Mouse (Mus musculus) midbrain, embryonic 12.5 days (tissue): ENCODE data around the gene Rraga. TPM values are rescaled to one million over a fixed set of nuclear protein-coding genes. Genes with fewer than 3 reads are reported as not detected.
"Not testable (repeated sequence)": the region's sequence is repeated elsewhere in the genome, so short reads cannot be mapped to it uniquely, and the experiment has no call there.

Source experiments
- ATAC-seq: fragments of 200-750 bp; cut with Nextera tagmentation; 2 replicates; pipeline ENCODE4 v1.8.0; 2017; ENCODE audit warnings: low read depth, moderate TSS enrichment, moderate library complexity; ENCODE audit not compliant: low FRiP score
- H3K27ac ChIP-seq: fragments of 300-500 bp; sonication (generic); replicated peaks from 2 replicates; pipeline ENCODE4 v1.5.1; 2016; ENCODE audit warnings: mild to moderate bottlenecking
- H3K27me3 ChIP-seq: fragments of 300-500 bp; sonication (generic); 2 replicates; pipeline ENCODE4 v1.6.1; 2016; ENCODE audit warnings: mild to moderate bottlenecking
- H3K36me3 ChIP-seq: fragments of 300-500 bp; sonication (generic); 2 replicates; pipeline ENCODE4 v1.6.1; 2016
- H3K4me1 ChIP-seq: fragments of 300-500 bp; sonication (generic); 2 replicates; pipeline ENCODE4 v1.6.1; 2016
- H3K4me2 ChIP-seq: fragments of 300-500 bp; sonication (generic); replicated peaks from 2 replicates; pipeline ENCODE4 v1.6.1; 2016; ENCODE audit warnings: mild to moderate bottlenecking, moderate library complexity
- H3K4me3 ChIP-seq: fragments of 300-500 bp; sonication (generic); 2 replicates; pipeline ENCODE4 v1.5.1; 2016; ENCODE audit warnings: mild to moderate bottlenecking
- H3K9ac ChIP-seq: fragments of 300-500 bp; sonication (generic); replicated peaks from 2 replicates; pipeline ENCODE4 v1.6.1; 2016; ENCODE audit warnings: mild to moderate bottlenecking, moderate library complexity
- H3K9me3 ChIP-seq: fragments of 300-500 bp; sonication (generic); 2 replicates; pipeline ENCODE4 v1.6.1; 2016; ENCODE audit warnings: mild to moderate bottlenecking
- WGBS: fragments of 180-500 bp; shearing (Covaris S2); methylation state at CpG from one replicate; pipeline ENCODE4 v1.1.7; 2016; 5-methylcytosine and 5-hydroxymethylcytosine counted together
- polyA plus RNA-seq: library from polyadenylated mRNA; unstranded; fragments of >200 nt; fragmentation: Nextera tagmentation; extraction: Ambion mirVana; gene quantifications from 2 replicates; pipeline ENCODE4 v1.2.1, GENCODE M21; 2016

The Rraga gene
- polyA plus RNA-seq, 1 experiment from 2014 or later = 85.0 TPM

DNA sequence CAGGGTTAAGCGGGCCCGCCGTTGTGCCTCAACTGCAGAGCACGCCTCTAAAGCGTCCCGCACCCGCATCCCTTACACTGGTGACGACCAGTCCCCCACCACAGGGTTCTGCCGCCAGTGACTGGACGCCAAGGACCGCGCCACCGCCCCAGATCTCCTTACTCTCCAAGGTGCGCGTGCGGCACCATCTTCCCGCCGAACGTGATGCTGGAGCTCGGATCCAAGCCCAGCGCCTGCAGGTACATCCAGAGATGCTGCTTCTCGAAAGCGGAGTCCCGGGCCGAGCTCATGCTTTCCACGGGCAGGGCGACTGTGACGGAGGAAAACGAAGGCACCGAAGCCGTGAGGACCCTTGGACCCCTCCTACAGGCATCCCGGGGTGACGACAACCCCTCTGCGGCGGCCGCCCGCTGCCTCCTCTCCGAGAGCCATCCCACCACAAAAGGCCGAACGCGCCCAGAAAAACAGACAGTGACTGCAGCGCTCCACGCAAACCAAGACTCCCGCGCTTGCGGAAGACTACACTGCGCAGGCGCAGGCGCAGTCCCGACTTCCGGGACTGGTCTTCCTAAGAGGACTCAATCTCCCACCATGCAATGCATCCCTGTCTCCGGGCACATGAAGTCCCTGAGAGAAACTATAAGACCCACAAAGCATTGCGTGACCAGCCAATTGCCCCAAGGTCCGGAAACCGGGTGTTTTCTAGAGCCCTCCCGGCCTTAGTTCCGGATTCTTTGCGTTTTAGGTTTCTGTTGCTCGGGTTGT lies 36.2 kb downstream of the Rraga start, which contains the start of gene Haus6:
Gene Haus6, minus strand, starts transcription at position 532 of the 765 bp plus-strand sequence.
- Histone ChIP-seq H3K4me2 (peak within 1 kb of the TSS; percentile 90), H3K4me1 (peaks cover 8% of the 10 kb centered on the region), H3K9me3 (no peaks in the 10 kb centered on the region), H3K4me3 (peak within 1 kb of the TSS; percentile 68), H3K27ac (peak within 1 kb of the TSS; percentile 63; the same call in 1 of the 2 replicates), H3K36me3 (peaks cover 10% of the 10 kb centered on the region), H3K9ac (peak within 1 kb of the TSS; percentile 85), H3K27me3 (no peaks in the 10 kb centered on the region)
- ATAC-seq = peak; percentile 100
- WGBS = under 1% methylated on average over 59 of the region's 59 CpGs

DNA sequence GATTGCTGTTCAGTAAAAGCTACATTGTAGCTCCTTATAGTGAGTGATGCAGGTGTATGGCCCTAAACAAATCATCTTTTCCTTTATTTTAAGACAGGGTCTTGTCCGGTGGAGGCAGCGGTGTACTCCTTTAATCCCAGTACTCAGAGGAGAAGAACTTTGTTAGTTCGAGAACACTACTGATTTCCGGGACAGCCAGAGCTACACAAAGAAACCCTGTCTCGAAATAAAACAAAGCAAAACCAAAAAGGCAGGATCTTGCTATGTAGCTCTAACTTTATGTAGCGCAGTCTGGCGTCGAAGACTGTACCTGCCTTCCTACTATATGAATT lies 36.8 kb downstream of the Rraga start:
- Histone ChIP-seq H3K4me2 (peak overlapping the region; percentile 52), H3K27ac (peak overlapping the region; percentile 44; the same call in 1 of the 2 replicates), H3K4me1 (peaks cover 8% of the 10 kb centered on the region), H3K36me3 (peaks cover 4% of the 10 kb centered on the region), H3K9ac (peak overlapping the region; percentile 28; the same call in 1 of the 2 replicates), H3K27me3 (no peaks in the 10 kb centered on the region), H3K9me3 (no peaks in the 10 kb centered on the region), H3K4me3 (peak overlapping the region; percentile 68)
- ATAC-seq = no peak; the same call in 1 of the 2 replicates
- 34% methylated on average over 8 of the region's 8 CpGs for WGBS

DNA sequence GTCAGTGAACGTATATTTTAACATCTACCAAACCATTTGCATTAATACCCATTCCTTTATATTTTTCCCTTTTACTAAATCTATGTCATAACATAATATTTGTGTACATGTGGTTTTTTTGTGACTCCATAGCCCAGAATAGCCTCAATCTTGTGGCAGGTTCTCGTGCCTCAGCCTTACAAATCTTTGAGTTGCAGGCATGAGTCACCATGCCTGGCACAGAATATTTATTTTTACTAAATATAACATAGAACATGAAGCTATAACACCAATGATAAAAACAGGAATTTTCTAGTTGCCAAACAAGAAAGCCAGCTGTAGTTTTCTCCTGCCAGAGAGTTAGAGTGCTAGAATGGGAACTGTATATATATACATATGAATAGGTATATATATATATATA lies 45.0 kb downstream of the Rraga start:
- no peak overlapping the region for H3K4me2 ChIP-seq
- ATAC-seq = no peak
- no peak overlapping the region for H3K4me3 ChIP-seq
- no peak overlapping the region for H3K27ac ChIP-seq
- H3K4me1 ChIP-seq = no peaks in the 10 kb centered on the region
- no peaks in the 10 kb centered on the region for H3K36me3 ChIP-seq
- no peak overlapping the region for H3K9ac ChIP-seq
- H3K9me3 ChIP-seq = no peaks in the 10 kb centered on the region
- WGBS = 68% methylated on average over 2 of the region's 2 CpGs
- H3K27me3 ChIP-seq = no peaks in the 10 kb centered on the region

DNA sequence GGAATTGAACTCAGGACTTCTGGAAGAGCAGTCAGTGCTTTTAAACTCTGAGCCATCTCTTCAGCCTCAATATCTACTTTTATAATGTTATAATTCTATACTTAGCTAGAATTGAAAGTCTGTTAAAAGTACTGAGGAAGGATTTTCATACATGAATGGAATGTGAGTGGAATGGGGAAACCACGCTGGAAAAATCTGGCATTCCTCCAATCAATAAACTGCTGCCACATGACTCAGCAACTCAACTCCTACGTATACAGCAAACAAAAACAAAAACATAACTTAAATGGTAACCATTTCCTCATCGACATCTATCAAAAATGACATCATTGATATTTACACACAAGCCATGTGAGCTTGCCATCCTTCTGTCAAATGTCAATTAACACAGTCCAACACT lies 46.6 kb downstream of the Rraga start:
- no peaks in the 10 kb centered on the region for H3K9me3 ChIP-seq
- no peaks in the 10 kb centered on the region for H3K27me3 ChIP-seq
- no peak overlapping the region for H3K4me3 ChIP-seq
- no peak overlapping the region for H3K9ac ChIP-seq
- H3K27ac ChIP-seq = no peak overlapping the region
- no peaks in the 10 kb centered on the region for H3K36me3 ChIP-seq
- WGBS = 75% methylated on average over 3 of the region's 3 CpGs
- no peaks in the 10 kb centered on the region for H3K4me1 ChIP-seq
- ATAC-seq = no peak
- H3K4me2 ChIP-seq = no peak overlapping the region

DNA sequence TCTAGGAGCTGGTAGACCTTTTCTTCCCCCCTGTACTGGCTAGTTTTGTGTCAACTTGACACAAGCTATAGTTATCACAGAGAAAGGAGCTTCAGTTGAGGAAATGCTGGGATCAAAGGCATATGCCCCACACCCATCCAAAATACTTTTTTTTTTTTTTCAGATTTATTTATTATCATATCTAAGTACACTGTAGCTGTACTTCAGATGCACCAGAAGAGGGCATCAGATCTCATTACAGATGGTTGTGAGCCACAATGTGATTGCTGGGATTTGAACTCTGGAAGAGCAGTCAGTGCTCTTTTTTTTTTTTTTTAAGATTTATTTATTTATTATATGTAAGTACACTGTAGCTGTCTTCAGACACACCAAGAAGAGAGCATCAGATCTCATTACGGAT lies 47.1 kb downstream of the Rraga start:
- 83% methylated on average over 1 of the region's 1 CpGs for WGBS
- not testable (repeated sequence) for H3K4me3 ChIP-seq, ATAC-seq, H3K9me3 ChIP-seq, H3K4me2 ChIP-seq, H3K27ac ChIP-seq, H3K36me3 ChIP-seq, H3K9ac ChIP-seq, H3K4me1 ChIP-seq, H3K27me3 ChIP-seq

DNA sequence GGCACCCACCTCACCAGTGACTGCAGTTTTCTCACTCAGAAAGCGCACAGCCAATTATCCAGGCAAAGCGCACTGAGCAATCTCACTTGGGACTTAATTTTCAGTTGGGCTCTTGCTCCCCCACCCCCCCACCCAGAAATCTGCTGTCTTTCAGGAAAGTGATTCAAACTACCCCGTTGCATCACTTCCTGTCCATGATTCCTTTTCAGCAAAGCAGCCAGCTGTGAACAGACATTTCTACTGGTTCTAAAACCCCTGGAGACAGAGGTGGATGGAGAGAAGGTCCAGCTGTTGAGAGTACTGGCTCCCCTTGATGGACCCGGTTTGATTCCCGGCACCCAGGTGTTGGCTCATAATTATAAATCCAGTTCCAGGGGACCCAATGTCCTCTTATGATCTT lies 50.0 kb downstream of the Rraga start:
- no peaks in the 10 kb centered on the region for H3K36me3 ChIP-seq
- no peak overlapping the region for H3K4me2 ChIP-seq
- H3K9me3 ChIP-seq = no peaks in the 10 kb centered on the region
- no peak overlapping the region for H3K27ac ChIP-seq
- ATAC-seq = no peak
- H3K4me1 ChIP-seq = no peaks in the 10 kb centered on the region
- 86% methylated on average over 5 of the region's 5 CpGs for WGBS
- no peaks in the 10 kb centered on the region for H3K27me3 ChIP-seq
- no peak overlapping the region for H3K9ac ChIP-seq
- no peak overlapping the region for H3K4me3 ChIP-seq

DNA sequence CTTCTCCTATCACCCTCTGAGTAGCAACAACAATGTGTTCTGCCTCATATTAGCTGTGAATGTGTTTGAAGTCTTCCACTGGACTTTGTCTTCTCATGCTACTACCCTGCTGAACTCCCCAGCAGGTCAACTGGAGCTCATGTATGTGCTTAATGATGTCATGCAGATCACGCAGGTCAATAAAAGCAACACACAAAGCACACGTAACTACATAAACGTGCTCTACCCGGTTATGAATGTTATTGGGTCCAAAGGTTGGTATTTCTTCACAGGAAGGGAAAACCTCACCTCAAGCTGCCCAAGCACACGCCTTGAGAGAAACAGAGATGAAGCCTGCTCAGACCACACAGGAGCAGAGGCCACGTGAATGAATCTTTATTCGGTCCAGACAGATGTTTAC lies 51.0 kb downstream of the Rraga start:
- not testable (repeated sequence) for H3K27ac ChIP-seq, H3K9ac ChIP-seq, H3K36me3 ChIP-seq, H3K4me3 ChIP-seq, H3K4me1 ChIP-seq, H3K27me3 ChIP-seq, H3K4me2 ChIP-seq, H3K9me3 ChIP-seq, ATAC-seq
- WGBS = 86% methylated on average over 7 of the region's 7 CpGs

Other genes starting within 250 kb of the Rraga start
- not detected in 2 replicates for gene Saxo1, start 17.3 kb upstream of the Rraga start, polyA plus RNA-seq
- gene Haus6, start 36.4 kb downstream of the Rraga start, polyA plus RNA-seq = 21.6 and 24.1 TPM in 2 replicates
- gene Plin2, start 94.4 kb downstream of the Rraga start, polyA plus RNA-seq = 51.4 and 54.7 TPM in 2 replicates
- 6.1 and 10.3 TPM in 2 replicates for gene Dennd4c, start 172.9 kb downstream of the Rraga start, polyA plus RNA-seq